Mouse (Mus musculus) ovary, adult 2 months (tissue): ENCODE data around the gene Dusp12. TPM values are rescaled to one million over a fixed set of nuclear protein-coding genes. Genes with fewer than 3 reads are reported as not detected.

ENCODE experiments used
- polyA plus RNA-seq: library from polyadenylated mRNA; depleted of rRNA; stranded (reverse); fragments of >200 nt; gene quantifications from 2 replicates; pipeline ENCODE4 v1.2.3, GENCODE M21; 2012; rRNA removed

Gene Dusp12
- polyA plus RNA-seq: 24.9 and 25.4 TPM in 2 replicates

DNA sequence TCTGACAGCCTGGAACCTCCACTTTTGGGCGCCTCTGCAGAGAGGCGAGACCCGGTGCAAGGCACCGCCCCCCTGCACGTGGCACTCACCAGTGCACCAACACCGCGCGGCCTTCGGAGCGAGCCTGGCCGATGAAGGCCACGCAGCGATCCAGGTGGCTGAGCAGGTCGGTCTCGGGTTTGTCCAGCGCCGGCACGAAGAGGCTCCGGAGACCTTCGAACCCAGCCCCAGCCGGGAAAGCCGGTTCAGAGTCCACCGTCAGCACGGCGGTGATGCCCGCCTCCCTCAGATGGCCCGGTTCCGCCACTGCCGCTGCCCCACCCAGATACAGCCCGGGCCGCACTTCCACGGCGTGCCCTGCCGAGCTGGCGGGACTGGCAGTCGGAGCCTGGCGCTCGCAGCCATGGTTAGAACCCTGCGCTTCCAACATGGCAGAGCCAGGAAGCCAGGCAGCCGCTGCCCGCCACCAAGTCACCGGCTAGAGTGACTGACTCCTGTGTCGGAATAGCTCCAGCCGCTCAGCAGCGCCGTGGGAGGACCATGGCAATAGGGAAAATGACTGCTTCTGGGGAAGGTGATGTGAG lies at the start of gene Dusp12, which contains the start of gene Gm26620:
Gene Dusp12 (minus strand): TSS at position 563 of the 584 bp plus-strand sequence.
Gene Gm26620 (plus strand): TSS at position 88 of the 584 bp plus-strand sequence.

DNA sequence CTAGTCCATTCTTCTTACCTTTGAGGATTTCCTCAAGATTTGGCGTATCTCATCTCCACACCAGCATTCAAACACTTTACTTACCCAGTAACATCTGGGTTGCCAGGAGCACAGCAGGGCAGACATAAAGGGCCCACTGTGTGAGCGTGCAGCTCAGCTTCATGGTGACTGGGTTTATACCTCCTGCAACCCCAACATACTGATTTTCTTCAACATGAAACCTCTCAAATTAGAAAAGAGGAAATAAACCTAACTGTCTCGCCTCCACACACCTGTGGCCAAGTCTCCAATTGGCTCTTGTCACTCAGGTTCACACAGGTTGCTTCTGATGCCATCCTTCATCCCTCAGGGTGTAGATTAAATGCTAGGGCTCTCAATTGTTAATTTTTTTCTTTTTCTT lies 42.0 kb upstream of the Dusp12 start, which contains the start of gene Fcrla:
Gene Fcrla (minus strand): TSS at position 206 of the 400 bp plus-strand sequence.

DNA sequence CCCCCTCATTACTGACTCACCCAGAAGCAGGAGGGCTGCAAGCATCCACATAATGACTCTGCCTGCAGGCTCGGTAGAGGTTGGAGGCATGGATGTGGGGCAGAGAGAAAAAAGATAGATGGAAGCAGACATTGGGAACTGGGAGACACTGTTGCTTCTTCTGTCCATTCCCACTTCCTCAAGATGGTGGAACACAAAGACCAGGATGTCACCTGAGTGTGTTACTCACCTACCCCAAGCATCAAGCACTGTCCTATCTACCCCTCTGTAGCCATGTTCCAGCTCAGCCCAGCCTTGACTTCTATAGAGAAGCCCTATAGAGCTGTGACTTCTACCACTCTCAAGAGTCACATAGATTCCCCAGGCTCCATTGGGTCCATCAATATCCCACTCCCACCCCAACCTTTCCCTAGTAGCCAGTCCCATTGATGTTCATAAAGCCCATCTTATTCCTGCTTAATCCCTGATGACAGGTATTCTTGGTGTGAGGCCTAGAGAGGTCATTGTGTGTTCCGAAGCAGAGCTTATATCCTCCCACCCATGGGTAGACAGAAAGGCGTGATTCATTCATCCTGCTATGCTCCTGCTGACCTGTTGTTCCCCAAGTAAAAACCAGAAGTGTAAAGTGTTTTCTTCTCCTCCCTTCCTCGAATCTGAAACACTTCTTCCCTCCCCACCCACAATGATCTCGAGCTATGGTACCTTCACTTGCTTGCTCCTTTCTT lies 27.7 kb upstream of the Dusp12 start, which contains the start of gene Fcrlb:
Gene Fcrlb (minus strand): TSS at position 51 of the 725 bp plus-strand sequence.

DNA sequence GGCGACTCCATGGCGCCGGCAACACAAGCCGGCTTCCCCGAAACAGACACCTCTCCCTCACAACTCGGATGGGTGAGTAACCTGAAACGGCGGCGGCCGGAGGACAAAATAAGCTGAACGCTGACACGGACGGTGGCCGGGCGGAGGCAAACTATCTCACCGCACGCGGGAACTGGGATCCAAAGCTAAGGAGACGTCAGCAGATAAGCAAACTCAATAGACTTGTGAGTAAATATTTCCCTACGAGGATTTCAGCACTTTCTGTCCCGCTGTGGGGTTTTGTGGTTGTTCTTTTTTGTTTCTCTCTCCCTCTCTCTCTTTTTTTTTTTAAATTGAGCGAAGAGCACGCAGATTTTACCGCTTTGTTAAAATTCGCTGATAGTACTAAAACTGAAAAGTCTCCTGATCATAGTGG lies 17.6 kb downstream of the Dusp12 start, which contains the start of gene Atf6:
Gene Atf6 (minus strand): TSS at position 81 of the 415 bp plus-strand sequence.

Other genes with a start within 250 kb of the Dusp12 start
- 33.2 and 34.7 TPM in 2 replicates for gene Olfml2b, start 241.0 kb downstream of the Dusp12 start, polyA plus RNA-seq
- 14.5 and 16.1 TPM in 2 replicates for gene Atf6, start 17.8 kb downstream of the Dusp12 start, polyA plus RNA-seq
- 2.0 and 2.6 TPM in 2 replicates for gene Gm26620, start 475 bp downstream of the Dusp12 start, polyA plus RNA-seq
- 1.4 and 2.3 TPM in 2 replicates for gene Fcrlb, start 27.4 kb upstream of the Dusp12 start, polyA plus RNA-seq
- gene Fcrla, start 42.0 kb upstream of the Dusp12 start, polyA plus RNA-seq: 0.74 and 0.75 TPM in 2 replicates
- 11.5 and 15.1 TPM in 2 replicates for gene Fcgr2b, start 91.0 kb upstream of the Dusp12 start, polyA plus RNA-seq
- gene Fcgr4, start 133.4 kb upstream of the Dusp12 start, polyA plus RNA-seq: 1.6 and 2.6 TPM in 2 replicates
- 6.7 and 12.5 TPM in 2 replicates for gene Fcgr3, start 179.4 kb upstream of the Dusp12 start, polyA plus RNA-seq
- 22.2 and 34.8 TPM in 2 replicates for gene Cfap126, start 228.4 kb upstream of the Dusp12 start, polyA plus RNA-seq